Mouse (Mus musculus) gastrocnemius, postnatal 14 days (tissue): ENCODE results near the gene Pde4b. TPM values are rescaled to one million over a fixed set of nuclear protein-coding genes. Genes with fewer than 3 reads are reported as not detected.

ENCODE experiments used
- DNase-seq: peaks from one replicate; pipeline ENCODE4 v3.0.0; 2021; ENCODE audit warnings: mixed read lengths
- intact Hi-C: fragments of 180-260 bp; cut with DNase I; formaldehyde crosslinking; loops from one replicate; pipeline ENCODE4 v1.15.1; 2025; ENCODE audit warnings: low total_unique reads
- total RNA-seq, 2 experiments: library from RNA; stranded (reverse); gene quantifications; 2 replicates each; pipeline ENCODE4 v1.2.3; 2021

Pde4b gene
- total RNA-seq, 2 experiments from 2014 or later: 28.8 to 39.4 TPM

DNA sequence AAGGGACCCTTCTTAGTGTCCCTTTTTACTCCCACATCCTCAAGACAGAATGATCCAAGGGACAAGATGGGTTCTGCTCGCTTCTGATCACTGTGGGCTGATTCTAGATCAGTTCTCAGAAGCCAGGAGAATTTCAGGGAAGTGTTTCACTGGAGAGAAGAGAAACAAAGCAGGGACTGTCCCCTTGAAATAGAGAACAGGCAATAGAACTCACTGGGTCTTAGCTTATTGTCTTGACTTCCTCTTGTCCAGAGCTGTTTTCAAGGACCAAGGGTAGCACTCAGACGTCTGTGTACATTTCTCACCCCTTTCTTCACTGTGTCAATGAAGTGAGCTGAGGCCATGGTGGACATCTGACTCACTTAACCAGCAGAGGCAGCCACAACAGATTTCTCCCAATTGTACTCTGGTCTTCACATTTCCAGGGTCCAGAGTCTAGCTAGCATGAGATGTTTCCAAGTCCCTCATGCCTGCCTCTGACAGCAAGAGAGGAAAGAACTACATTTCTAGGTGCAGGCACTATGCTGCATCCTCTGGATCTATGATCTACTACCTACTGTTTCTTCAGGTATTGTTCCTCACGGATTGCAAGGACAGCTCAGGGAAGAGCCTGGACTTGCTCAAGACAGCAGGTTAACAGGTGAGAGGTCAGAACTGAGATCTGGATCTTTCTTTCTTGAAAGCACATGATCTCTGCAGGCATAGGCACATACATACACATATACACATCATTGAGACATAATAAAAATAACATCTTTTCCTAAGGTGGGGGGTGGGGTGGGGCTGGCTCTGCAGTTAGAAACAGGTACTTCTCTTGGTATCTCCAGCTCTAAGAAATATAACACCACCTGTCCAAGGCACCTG, 427.9 kb downstream of the Pde4b start:
- intact Hi-C loops: loop anchor here (5.0 kb wide), 1 partner anchor 52 kb away; no protein-coding TSS in a partner anchor
- no peak for DNase-seq

DNA sequence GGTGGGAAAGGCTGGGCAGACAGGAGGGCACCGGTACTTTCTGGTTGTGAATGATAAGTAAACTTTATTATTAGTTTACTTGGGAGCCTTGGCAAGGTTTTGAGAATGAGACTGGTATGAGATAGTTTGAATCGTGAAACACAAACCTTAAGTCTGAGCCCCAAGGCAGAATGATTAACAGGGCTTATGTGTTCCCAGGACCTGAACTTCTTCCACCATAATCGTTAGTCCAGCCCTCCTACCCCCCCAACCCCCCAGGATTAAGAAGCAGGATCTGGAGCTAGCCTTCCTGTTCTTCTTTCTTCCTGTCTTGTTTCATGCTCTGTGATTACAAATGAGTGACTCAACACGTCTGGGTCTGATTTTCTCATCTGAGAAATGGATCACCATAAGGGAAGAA, 429.1 kb downstream of the Pde4b start:
- intact Hi-C loops: no loop called here

GRCm38 (mm10) chr4:102516982-102517630, 429.8 kb downstream of the Pde4b start:
- peak; percentile 26 for DNase-seq
- intact Hi-C loops: no loop called here

More for the DNA sequence above, 429.1 kb downstream of the Pde4b start:
- DNase-seq: no peak

- no peak for DNase-seq
- intact Hi-C loops: no loop called here
Observed at GRCm38 (mm10) chr4:102517653-102518052, 430.3 kb downstream of the Pde4b start.

- DNase-seq: no peak
- intact Hi-C loops: no loop called here
Observed at GRCm38 (mm10) chr4:102518341-102518740, 431.0 kb downstream of the Pde4b start.

DNA sequence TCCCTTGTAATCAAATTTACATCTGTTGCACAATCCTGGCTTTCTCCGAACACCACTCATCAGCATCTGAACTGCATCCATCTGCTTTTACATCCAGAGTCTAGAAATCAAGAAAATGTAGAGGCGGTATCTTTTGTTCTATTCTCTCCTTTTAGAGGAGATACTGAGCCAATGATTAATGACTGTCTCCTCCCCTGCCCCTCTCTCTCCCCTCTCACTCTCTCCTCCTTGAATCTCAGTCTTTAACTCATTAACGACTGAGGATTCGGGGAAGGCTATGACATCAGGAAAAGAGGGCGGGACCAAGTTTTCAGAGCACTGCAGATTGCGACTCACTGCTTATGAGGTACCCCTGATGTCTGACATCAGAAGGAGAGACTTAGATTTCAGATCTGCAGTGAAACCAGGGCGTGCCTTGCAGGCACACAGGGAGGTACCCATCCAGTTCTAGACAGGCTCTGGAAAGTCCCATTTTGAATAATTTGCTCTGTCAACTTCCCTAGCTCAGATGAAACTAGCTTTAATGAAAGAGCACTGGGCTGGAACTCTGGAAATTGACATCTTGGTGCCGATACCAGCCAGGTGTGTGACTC, 433.4 kb downstream of the Pde4b start:
- no peak for DNase-seq
- intact Hi-C loops: no loop called here

DNA sequence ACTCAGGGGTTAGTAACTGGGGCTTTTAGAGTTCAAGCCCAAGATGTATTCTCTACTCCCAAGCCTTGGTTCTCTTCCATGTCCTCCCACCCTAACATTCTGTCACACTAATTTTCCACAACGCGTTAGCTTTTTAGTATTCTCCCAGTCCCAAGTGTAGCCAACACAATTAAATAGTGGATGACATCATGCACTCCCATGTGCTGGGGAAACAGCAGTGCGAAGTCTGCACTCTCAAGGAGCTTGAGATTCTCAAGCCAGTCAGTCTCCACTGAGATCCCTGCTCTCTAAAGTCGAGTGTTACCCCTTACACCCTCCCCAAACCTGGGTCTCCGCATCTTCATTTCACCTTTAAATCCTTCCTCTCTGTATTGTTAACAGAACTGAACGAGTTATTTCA, 434.1 kb downstream of the Pde4b start:
- DNase-seq: no peak
- intact Hi-C loops: no loop called here

DNA sequence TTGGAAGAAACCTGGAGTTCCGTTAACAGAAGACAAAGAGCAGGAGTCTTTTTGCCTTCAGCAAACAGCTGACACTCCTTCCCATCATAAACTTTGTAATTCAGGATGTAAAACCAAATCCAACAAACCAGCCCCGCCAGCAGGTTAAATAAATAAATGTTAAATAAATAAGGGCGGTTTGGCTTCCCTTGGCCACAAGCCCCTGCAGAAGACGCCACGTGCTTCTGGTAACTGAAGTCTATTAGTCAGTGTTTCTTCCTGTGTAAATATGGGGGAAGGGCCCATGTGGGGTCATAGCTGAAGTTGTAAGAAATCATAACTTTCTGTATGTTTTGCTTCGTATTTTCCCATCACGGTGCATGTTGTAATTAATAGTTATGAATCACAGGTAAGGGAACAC, 440.0 kb downstream of the Pde4b start:
- no peak for DNase-seq
- intact Hi-C loops: no loop called here

DNA sequence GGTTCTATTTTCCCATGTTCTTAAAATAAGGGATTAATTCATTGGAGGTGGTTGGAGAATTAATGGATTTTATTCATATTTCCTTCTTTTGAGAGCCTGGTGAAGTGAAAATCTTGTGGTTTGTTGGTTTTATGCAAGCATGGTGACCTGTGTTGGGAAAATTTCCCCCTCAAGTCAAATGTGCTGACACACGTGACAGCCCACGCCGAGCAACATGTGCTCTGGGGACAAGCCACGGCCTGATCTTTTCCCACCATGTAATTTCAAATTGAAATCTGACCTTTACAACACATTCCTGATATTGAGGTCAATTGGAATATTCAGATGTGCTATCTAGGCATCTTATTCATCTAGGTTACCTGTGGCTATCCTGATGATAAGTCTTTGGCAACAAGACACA, 443.5 kb downstream of the Pde4b start:
- no peak for DNase-seq
- intact Hi-C loops: no loop called here

- intact Hi-C loops: no loop called here
- no peak for DNase-seq
Observed at GRCm38 (mm10) chr4:102531729-102532128, 444.4 kb downstream of the Pde4b start.

DNA sequence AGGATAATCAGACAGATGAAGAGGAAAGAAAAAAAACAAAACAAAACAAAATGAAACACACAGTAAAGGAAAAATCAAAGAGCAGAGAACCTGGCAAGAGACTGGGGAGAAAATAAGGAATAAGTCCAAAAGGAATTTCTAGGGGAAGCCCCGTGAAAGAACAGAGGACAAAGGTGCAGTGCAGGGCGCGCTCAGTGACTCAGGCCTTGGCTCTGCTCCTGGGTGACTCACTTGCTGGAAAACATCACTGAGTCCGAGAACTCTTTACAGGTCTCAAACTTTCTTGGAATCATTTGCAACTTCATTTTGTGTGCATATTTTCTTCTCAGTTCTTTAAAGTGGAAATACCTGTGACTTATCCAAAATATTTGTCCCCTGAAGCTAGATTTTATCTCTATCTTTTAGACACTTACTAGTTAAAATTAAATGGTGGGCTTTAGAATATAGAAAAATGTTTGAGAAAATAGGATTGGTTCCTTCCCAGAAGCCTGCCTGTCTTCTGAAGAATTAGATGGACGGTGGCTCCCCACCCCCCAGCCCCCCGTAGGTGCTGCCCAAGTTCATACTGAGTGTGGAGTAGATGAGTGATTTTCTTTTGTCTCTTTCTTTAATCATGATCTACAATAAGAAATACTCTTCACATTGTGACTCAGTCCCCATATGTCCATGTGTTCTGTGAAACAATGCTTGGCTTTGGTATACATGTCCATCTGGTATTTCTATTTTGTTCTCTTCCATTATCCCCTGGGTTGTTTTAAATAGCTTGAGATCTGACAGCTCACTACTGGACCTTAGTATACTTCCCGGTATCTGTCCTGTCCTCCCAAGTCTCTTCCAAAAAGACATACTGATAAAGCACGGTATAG, 446.1 kb downstream of the Pde4b start:
- peak; percentile 57 for DNase-seq
- intact Hi-C loops: no loop called here

DNA sequence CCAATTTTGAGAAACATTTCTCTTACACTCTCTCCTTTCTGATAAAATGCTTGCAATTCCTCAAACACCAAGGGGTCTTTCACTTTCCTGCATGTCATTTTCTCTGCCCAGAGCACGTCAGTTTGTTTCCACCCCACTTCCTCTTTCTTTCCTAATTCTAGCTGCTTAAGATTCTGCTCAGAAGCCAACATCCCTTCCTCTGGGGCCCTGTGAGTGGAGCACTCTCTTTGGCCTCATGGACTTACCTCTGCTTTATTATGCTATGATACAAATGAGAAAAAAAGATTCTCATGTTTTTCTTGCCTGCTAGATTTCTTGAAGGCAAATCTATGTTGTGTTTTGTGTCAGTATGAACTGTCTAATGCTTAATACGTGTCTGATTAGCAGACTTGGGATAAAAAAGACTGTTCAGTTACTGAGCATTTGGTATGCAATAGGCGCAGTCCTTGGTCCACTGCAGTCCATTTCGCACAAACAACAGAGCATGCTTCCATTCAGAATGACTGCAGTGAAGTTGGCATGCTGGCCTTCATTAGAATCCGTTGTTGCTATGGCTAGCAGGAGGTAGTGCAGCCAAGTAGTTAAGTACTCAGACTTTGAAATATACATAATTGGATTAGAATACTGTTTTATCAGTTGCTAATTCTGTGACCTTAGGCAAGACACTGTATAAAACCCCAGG, 446.8 kb downstream of the Pde4b start:
- no peak for DNase-seq
- intact Hi-C loops: no loop called here

GRCm38 (mm10) chr4:102535886-102536285, 448.5 kb downstream of the Pde4b start:
- intact Hi-C loops: no loop called here
- no peak for DNase-seq

DNA sequence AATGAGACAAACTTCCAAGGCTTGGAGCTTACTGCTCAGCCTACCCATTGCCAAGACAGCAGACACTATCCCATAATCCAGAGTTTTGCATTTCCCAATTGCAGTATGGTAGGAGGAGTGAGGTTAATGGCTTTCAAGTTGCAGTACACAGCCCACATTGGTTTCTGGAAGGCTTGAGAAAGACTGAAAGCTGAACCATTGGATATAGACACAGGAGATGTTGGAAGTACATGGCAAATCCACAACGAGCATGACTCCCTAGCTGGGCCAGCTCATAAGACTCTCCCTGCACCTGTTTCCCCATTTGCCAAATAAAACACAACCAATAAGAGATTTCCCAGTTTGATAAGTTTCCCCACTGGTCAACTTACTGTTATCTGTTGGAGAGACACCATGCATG, 450.9 kb downstream of the Pde4b start:
- DNase-seq: no peak
- intact Hi-C loops: no loop called here

GRCm38 (mm10) chr4:102538793-102539192, 451.4 kb downstream of the Pde4b start:
- no peak for DNase-seq
- intact Hi-C loops: no loop called here

GRCm38 (mm10) chr4:102539598-102540180, 452.3 kb downstream of the Pde4b start:
- no peak for DNase-seq

GRCm38 (mm10) chr4:102542976-102543375, 455.6 kb downstream of the Pde4b start:
- no peak for DNase-seq
- intact Hi-C loops: no loop called here

More at GRCm38 (mm10) chr4:102539598-102540180, 452.3 kb downstream of the Pde4b start:
- intact Hi-C loops: no loop called here

- DNase-seq: no peak
- intact Hi-C loops: no loop called here
Observed at GRCm38 (mm10) chr4:102545226-102545625, 457.9 kb downstream of the Pde4b start.

DNA sequence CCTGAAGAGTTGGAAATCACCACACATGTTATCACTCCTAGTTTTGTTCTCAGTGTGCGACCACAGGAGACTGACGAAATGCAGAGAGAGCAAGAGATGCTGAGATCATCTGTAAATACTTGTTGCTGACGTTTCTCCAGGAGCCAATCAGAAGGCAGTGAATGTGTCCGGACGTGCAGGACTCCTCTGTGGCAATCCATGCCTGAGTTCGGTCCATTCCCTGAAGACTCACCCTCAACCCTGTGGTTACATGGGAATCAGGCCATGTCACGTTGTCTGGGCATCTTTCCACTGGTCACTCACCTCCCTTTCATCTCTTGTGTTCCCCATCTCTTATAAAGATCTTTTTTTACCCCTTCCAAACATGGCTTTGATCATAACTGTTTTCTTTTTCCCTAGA, 468.2 kb downstream of the Pde4b start:
- no peak for DNase-seq
- intact Hi-C loops: no loop called here
